Mouse (Mus musculus): ENCODE measurements at regions not wholly inside any gene's neighbourhood (a gene's known extent, or its start where the extent isn't known, plus 50 kb on each side); places are given as distances from the start of the nearest gene placed in this dataset.
A peak's percentile ranks its signal among the peaks of the same experiment; 100 is the strongest.

GRCm38 (mm10) chr3:52158788-52159260 is 53.9 kb upstream of the Maml3 start:
- intact Hi-C loops (cut with DNase I), result no loop called here
- no peak for DNase-seq

DNA sequence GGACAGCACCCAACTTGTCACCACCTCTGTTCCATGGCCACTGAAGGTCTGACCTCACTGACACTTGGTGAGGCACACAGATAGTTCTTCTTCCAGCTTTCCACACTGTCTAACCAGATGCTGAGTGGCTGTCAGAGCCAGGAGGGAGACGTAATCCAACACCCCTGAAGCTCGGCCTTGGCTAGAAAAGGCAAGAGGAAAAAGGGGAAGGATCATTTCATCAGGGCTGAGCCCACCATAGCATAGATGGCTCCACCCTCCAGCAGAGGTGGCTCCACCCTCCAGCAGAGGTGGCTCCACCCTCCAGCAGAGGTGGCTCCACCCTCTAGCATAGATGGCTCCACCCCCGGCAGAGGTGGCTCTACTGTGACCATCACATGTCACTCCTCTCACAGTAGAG is 56.8 kb upstream of the Maml3 start:
- intact Hi-C loops (cut with DNase I), result no loop called here
- DNase-seq, result no peak

DNA sequence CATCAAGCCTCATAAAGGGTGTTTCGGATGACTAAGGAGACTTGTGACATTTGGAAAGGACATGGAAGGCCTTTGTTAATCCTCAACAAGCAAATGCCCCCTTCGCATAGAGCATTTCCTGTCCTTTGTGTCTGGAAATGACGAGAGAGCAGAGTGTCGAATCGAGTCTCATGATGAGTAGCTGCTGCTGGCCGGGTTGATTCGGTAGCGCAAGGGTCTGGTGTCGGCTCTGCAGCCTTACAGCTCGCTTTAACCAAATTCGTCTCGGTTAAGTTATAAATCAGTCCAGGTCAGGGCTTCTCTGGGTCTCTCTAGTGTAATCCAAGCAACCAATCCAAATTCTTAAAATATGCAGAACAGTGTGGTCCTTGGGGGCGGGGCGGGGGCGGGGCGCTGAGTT is 59.1 kb upstream of the Maml3 start:
- no peak for DNase-seq
- intact Hi-C loops (cut with DNase I), result no loop called here

- DNase-seq, result no peak
- intact Hi-C loops (cut with DNase I), result no loop called here
Observed at GRCm38 (mm10) chr3:52167420-52167819, 62.5 kb upstream of the Maml3 start.

GRCm38 (mm10) chr3:52170847-52171246 is 66.0 kb upstream of the Maml3 start:
- DNase-seq, result no peak
- intact Hi-C loops (cut with DNase I), result loop anchor here (5.0 kb wide), 1 partner anchor 44 kb away; no protein-coding TSS in a partner anchor

GRCm38 (mm10) chr3:52171303-52171702 is 66.4 kb upstream of the Maml3 start:
- DNase-seq, result no peak
- intact Hi-C loops (cut with DNase I), result loop anchor here (5.0 kb wide), 1 partner anchor 44 kb away; no protein-coding TSS in a partner anchor

DNA sequence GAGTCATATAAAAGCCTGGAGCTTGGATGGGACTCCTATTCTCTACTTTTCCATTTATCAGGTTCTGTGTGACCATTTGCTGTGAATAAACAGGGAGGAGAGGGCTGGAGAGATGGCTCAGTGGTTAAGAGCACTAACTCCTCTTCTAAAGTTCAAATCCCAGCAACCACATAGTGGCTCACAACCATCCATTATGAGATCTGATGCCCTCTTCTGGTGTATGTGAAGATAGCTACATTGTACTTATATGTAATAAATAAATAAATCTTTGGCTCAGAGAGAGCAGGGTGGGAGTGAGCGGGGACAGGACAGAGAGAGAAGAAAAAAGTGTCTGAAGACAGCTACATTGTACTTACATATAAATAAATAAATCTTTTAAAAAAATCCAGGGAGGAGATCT is 68.6 kb upstream of the Maml3 start:
- intact Hi-C loops (cut with DNase I), result loop anchor here (5.0 kb wide), 1 partner anchor 46 kb away; no protein-coding TSS in a partner anchor
- no peak for DNase-seq

DNA sequence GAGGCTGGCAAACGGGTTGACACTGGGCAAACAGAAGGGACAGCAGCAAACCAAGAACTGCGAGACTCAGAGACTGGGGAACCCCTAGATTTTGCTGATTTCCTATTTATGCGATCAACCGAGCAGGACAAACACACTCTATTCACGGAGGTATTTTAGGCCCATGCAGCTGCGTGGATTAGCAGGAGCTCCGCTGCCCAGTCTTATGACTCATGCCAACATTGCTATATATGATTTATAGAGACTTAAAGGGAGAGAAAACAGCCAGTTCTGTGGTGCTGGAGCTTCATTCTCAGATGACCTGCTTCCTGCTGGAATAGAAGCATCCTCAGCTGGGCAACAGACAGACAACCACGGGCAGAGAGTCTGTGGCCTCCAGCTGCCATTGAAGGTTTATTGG is 71.2 kb upstream of the Maml3 start:
- no peak for DNase-seq
- intact Hi-C loops (cut with DNase I), result no loop called here

DNA sequence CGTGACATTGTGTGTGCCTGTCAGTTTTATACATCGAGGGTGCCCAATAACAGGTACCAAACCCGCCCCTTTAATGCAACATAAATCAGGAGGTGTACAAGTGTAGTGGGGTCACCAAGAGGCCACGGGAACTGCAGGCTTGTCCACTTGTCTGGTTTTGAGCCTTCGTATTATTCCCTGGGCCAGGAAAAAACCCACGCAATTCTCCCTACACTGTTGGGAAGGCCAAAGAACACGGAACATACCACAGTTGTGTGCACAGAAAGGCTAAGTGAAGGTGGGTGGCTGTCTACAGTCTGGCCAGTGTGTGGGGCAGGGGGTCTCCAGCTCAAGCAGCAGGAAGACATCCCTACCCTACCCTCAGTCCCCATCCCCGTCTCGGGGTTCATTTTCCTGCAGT is 74.0 kb upstream of the Maml3 start:
- no peak for DNase-seq
- intact Hi-C loops (cut with DNase I), result no loop called here

GRCm38 (mm10) chr3:52179686-52180085 is 74.8 kb upstream of the Maml3 start:
- intact Hi-C loops (cut with DNase I), result no loop called here
- peak; percentile 62 to 72 for DNase-seq

GRCm38 (mm10) chr3:52180306-52180705 is 75.4 kb upstream of the Maml3 start:
- intact Hi-C loops (cut with DNase I), result no loop called here
- peak; percentile 10 to 36 for DNase-seq

GRCm38 (mm10) chr3:52180785-52181184 is 75.9 kb upstream of the Maml3 start:
- intact Hi-C loops (cut with DNase I), result no loop called here
- DNase-seq, result peak; percentile 84 to 87

DNA sequence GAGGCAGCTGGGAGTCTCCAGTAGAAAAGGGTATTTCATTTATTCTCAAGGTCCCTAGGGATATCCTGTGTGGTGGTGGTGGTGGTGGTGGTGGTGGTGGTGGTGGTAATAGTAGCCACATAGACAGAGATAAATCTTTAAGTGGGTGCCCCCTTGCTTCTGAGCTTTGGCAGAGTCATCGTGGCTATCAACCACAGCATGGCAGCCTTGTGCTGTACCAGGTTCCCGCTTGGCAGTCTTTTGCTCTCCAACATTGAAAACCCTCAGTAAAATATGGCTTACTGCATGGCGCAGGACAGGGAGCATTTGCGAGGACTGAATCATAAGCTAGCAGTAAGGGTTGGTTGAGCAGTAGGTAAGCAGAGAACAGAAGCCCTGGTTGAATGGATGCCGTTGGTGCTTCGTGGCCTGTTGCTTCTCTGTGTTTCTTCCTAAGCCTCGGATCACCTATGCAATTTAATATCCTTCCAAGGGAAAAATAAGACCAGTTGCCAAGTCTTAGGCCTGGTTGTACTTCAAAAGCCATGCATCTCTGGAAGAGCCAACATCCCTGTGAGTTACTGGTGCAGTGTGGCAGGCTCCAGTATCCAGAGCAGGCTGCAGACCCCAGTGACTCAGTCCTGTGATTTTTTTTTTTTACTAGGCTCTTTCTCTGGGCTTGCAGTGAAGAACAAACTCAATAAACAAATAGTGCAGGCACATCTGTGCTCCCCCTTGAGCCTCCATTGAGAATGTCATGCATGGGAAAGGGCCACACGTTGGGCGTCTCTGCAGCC is 76.6 kb upstream of the Maml3 start:
- intact Hi-C loops (cut with DNase I), result no loop called here
- no peak for DNase-seq

DNA sequence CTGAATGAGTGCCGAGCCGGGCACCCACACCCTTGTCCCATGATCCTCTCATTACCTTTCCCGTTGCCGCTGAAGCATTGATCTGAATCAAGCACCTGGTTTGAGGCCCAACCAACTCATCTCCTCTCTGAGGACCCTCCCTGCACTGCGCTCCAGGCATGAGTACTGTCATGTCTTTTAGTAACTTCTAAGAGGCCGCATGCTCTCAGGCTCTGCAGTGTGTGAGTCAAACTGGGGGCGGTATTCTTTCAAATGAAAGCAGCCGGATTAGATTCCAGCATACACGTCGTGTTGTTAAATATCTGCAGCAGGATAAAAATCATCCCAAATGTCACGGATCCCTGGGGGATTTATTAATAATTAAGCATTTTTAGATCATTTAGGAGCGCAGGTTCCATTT is 79.4 kb upstream of the Maml3 start:
- intact Hi-C loops (cut with DNase I), result no loop called here
- DNase-seq, result no peak

GRCm38 (mm10) chr3:52185351-52185750 is 80.5 kb upstream of the Maml3 start:
- intact Hi-C loops (cut with DNase I), result no loop called here
- DNase-seq, result no peak

- intact Hi-C loops (cut with DNase I), result no loop called here
- DNase-seq, result no peak
Observed at GRCm38 (mm10) chr3:52187401-52187801, 80.7 kb upstream of the Foxo1 start.

DNA sequence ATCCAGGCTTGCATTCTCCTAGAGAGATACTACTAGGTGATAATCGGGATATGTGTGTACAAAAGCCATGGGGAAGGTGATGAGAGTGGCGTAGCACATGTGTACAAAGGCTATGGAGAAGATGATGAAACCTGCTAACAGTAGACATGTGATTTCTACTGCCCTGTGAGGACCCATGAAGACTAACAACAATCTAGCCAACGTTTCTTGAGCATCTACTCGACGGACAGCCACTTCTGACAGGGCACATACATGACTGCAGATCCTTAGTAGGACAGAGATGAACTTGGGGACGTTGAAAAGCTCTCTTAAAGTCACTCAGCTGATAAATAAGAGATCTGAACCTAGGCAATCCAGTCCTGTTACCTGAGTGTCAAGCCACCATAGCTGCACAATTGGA is 79.8 kb upstream of the Foxo1 start:
- intact Hi-C loops (cut with DNase I), result no loop called here
- DNase-seq, result no peak

GRCm38 (mm10) chr3:52189016-52189415 is 79.1 kb upstream of the Foxo1 start:
- intact Hi-C loops (cut with DNase I), result no loop called here
- no peak for DNase-seq

DNA sequence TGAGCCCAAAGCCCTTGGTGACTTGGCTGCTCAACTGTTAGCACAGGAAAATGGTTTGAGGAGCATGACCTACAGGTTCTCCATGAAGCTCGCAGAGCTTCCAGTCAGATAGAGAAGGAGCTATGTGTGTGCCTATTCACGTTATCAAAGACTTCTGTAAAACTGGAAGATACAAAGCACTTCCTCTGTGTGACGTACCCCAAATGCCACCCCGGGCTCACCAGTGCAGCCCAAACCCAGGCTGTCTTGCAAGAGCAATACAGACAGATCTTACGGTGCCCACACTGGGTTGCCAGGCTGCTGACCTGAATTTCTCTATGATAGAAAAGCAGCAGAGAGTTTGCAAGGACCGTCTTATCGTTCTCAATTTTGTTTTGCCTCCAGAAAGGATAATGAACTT is 78.1 kb upstream of the Foxo1 start:
- DNase-seq, result no peak
- intact Hi-C loops (cut with DNase I), result loop anchor here (10.0 kb wide), 1 partner anchor 395 kb away; no protein-coding TSS in a partner anchor

GRCm38 (mm10) chr3:52193026-52193425 is 75.1 kb upstream of the Foxo1 start:
- DNase-seq, result no peak
- intact Hi-C loops (cut with DNase I), result loop anchor here (10.0 kb wide), 1 partner anchor 398 kb away; no protein-coding TSS in a partner anchor

GRCm38 (mm10) chr3:52194216-52194615 is 73.9 kb upstream of the Foxo1 start:
- no peak for DNase-seq
- intact Hi-C loops (cut with DNase I), result loop anchor here (10.0 kb wide), 1 partner anchor 399 kb away; no protein-coding TSS in a partner anchor

GRCm38 (mm10) chr3:52195486-52195885 is 72.7 kb upstream of the Foxo1 start:
- intact Hi-C loops (cut with DNase I), result loop anchor here (10.0 kb wide), 1 partner anchor 401 kb away; no protein-coding TSS in a partner anchor
- DNase-seq, result no peak
